Mouse (Mus musculus): Measurements from ENCODE around the gene Urb2. TPM values are rescaled to one million over a fixed set of nuclear protein-coding genes. Genes with fewer than 3 reads are reported as not detected.
"Not testable (repeated sequence)": the region's sequence is repeated elsewhere in the genome, so short reads cannot be mapped to it uniquely, and the experiment has no call there.

Gene Urb2
- total RNA-seq, 4 experiments from 2014 or later, result 11.1 to 12.9 (median 12.1) TPM

GRCm38 (mm10) chr8:124014299-124014698 lies 7.0 kb upstream of the Urb2 start:
- DNase-seq (ENCODE audit: low spot score in 2 of 2), result not testable (repeated sequence)

- no peak for DNase-seq (ENCODE audit: low spot score in 2 of 2)
Observed at GRCm38 (mm10) chr8:124014751-124015150, 6.6 kb upstream of the Urb2 start.

GRCm38 (mm10) chr8:124019782-124020181 lies 1.5 kb upstream of the Urb2 start:
- no peak for DNase-seq (ENCODE audit: low spot score in 2 of 2)

- DNase-seq (ENCODE audit: low spot score in 2 of 2), result peak in 1 of 2 experiments; percentile 19
Observed at GRCm38 (mm10) chr8:124020439-124021236, 670 bp upstream of the Urb2 start.

GRCm38 (mm10) chr8:124026265-124026664 lies 5.0 kb downstream of the Urb2 start:
- not testable (repeated sequence) for DNase-seq (ENCODE audit: low spot score in 2 of 2)

GRCm38 (mm10) chr8:124027831-124028230 lies 6.5 kb downstream of the Urb2 start:
- DNase-seq (ENCODE audit: low spot score in 2 of 2), result no peak

- no peak for DNase-seq (ENCODE audit: low spot score in 2 of 2)
Observed at GRCm38 (mm10) chr8:124033400-124033799, 12.1 kb downstream of the Urb2 start.

- no peak for DNase-seq (ENCODE audit: low spot score in 2 of 2)
Observed at GRCm38 (mm10) chr8:124038121-124038520, 16.8 kb downstream of the Urb2 start.

- no peak for DNase-seq (ENCODE audit: low spot score in 2 of 2)
Observed at GRCm38 (mm10) chr8:124039351-124039750, 18.0 kb downstream of the Urb2 start.

GRCm38 (mm10) chr8:124042201-124042600 lies 20.9 kb downstream of the Urb2 start:
- DNase-seq (ENCODE audit: low spot score in 2 of 2), result no peak

GRCm38 (mm10) chr8:124044421-124044820 lies 23.1 kb downstream of the Urb2 start:
- no peak for DNase-seq (ENCODE audit: low spot score in 2 of 2)

- no peak for DNase-seq (ENCODE audit: low spot score in 2 of 2)
Observed at GRCm38 (mm10) chr8:124044931-124045330, 23.6 kb downstream of the Urb2 start.

GRCm38 (mm10) chr8:124045856-124046255 lies 24.5 kb downstream of the Urb2 start:
- no peak for DNase-seq (ENCODE audit: low spot score in 2 of 2)

- peak; percentile 27 to 72 for DNase-seq (ENCODE audit: low spot score in 2 of 2)
Observed at GRCm38 (mm10) chr8:124052110-124052509, 30.8 kb downstream of the Urb2 start.

GRCm38 (mm10) chr8:124052568-124052967 lies 31.3 kb downstream of the Urb2 start:
- no peak for DNase-seq (ENCODE audit: low spot score in 2 of 2)

GRCm38 (mm10) chr8:124056832-124057655 lies 35.7 kb downstream of the Urb2 start:
- DNase-seq (ENCODE audit: low spot score in 2 of 2), result no peak

GRCm38 (mm10) chr8:124066325-124067058 lies 45.2 kb downstream of the Urb2 start:
- DNase-seq (ENCODE audit: low spot score in 2 of 2), result no peak

GRCm38 (mm10) chr8:124067059-124067750 lies 45.9 kb downstream of the Urb2 start:
- no peak for DNase-seq (ENCODE audit: low spot score in 2 of 2)

- no peak for DNase-seq (ENCODE audit: low spot score in 2 of 2)
Observed at GRCm38 (mm10) chr8:124070363-124071324, 49.3 kb downstream of the Urb2 start.

- no peak for DNase-seq (ENCODE audit: low spot score in 2 of 2)
Observed at GRCm38 (mm10) chr8:124075977-124076376, 54.7 kb downstream of the Urb2 start.
